Mouse (Mus musculus): ENCODE data around the gene Tjap1.

DNA sequence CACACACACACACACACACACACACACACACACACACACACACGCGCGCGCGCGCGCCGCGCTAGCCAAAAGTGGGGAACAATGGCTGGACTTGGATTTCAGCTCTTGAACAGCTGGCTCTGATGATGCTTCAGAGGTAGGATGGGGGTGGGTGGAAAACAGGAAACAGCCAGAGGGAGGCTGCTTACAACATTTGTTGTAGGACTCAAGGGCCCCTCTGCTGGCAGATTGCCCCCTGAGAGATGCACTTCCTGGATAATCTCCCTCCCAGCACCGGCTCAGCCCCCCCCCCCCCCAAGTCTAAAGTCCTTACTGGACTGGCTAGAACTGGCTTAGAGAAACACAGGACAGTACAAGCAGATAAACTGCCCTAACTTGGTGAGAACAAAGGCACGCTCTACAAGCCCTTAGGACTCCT lies 4.9 kb upstream of the Tjap1 start:
- no peak for TF ChIP-seq CTCF (IDR thresholded peaks at IDR 0.05; ENCODE audit: low read depth)
- TF ChIP-seq EP300 (IDR thresholded peaks at IDR 0.05; ENCODE audit: low read depth), result peak; percentile 41; the same call in 1 of the 2 replicates

All from heart, postnatal 0 days (tissue).